Mouse (Mus musculus) spleen, adult 2 months (tissue): ENCODE measurements around the gene Fntb. TPM values are rescaled to one million over a fixed set of nuclear protein-coding genes. Genes with fewer than 3 reads are reported as not detected.

Experiments
- DNase-seq, 2 experiments: peaks; one replicate each; pipeline versions ENCODE4 v3.0.0 to v3.0.0-alpha.2; 2012 to 2021; ENCODE audit warnings: low spot score in 2 of 2, low read depth in 1 of 2
- H3K27ac ChIP-seq: fragments of 200-500 bp; 2 replicates; pipeline ENCODE4 v1.5.1; 2012; ENCODE audit warnings: low read length, inconsistent platforms; ENCODE audit not compliant: insufficient read depth
- H3K27me3 ChIP-seq: fragments of 200-500 bp; 2 replicates; pipeline ENCODE4 v1.6.1; 2012; ENCODE audit warnings: mild to moderate bottlenecking, moderate library complexity, low read length, inconsistent platforms; ENCODE audit not compliant: control insufficient read depth, insufficient read depth
- H3K36me3 ChIP-seq: fragments of 200-500 bp; 2 replicates; pipeline ENCODE4 v1.6.1; 2012; ENCODE audit warnings: mild to moderate bottlenecking, low read length, inconsistent platforms; ENCODE audit not compliant: control insufficient read depth, insufficient read depth
- H3K4me1 ChIP-seq: fragments of 200-500 bp; 2 replicates; pipeline ENCODE4 v1.6.1; 2011; ENCODE audit warnings: inconsistent platforms; ENCODE audit not compliant: control insufficient read depth, insufficient read depth, insufficient read length
- H3K4me3 ChIP-seq: fragments of 200-500 bp; 2 replicates; pipeline ENCODE4 v1.5.1; 2011; ENCODE audit warnings: mild to moderate bottlenecking, inconsistent platforms; ENCODE audit not compliant: insufficient read depth, insufficient read length; ENCODE audit errors: extremely low read depth
- CTCF ChIP-seq: fragments of 200-500 bp; IDR thresholded peaks from 2 replicates; pipeline ENCODE4 v1.5.1; 2011; ENCODE audit warnings: mild to moderate bottlenecking, inconsistent platforms; ENCODE audit not compliant: insufficient read depth, insufficient read length, insufficient replicate concordance; ENCODE audit errors: extremely low read depth
- POLR2A ChIP-seq: fragments of 200-500 bp; IDR thresholded peaks from 2 replicates; pipeline ENCODE4 v1.6.1; 2011; ENCODE audit warnings: low read depth, low read length, inconsistent platforms
- WGBS: fragments of 180-500 bp; shearing (Covaris S2); methylation state at CpG from one replicate; pipeline ENCODE4 v1.1.7; 2018; 5-methylcytosine and 5-hydroxymethylcytosine counted together
- polyA plus RNA-seq: library from polyadenylated mRNA; depleted of rRNA; stranded (reverse); fragments of >200 nt; gene quantifications from 2 replicates; pipeline ENCODE4 v1.2.3, GENCODE M21; 2012

Gene Fntb
- polyA plus RNA-seq, 1 experiment: 18.7 TPM

GRCm38 (mm10) chr12:76795350-76795749 is 30.0 kb downstream of the Fntb start, which contains the start of gene Gpx2:
TSS of gene Gpx2 (minus strand) at chr12:76795554.
- Histone ChIP-seq H3K27me3 (no peaks in the 10 kb centered on the region), H3K4me1 (no peaks in the 10 kb centered on the region), H3K36me3 (no peaks in the 10 kb centered on the region), H3K4me3 (no peak within 1 kb of the TSS), H3K27ac (no peak within 1 kb of the TSS)
- WGBS: 84% methylated on average over 5 of the region's 5 CpGs
- DNase-seq: no peak
- TF ChIP-seq POLR2A (no peak), CTCF (no peak)

GRCm38 (mm10) chr12:76796938-76797539 is 31.6 kb downstream of the Fntb start:
- H3K4me1 ChIP-seq: no peaks in the 10 kb centered on the region
- no peak for DNase-seq
- TF ChIP-seq POLR2A: no peak
- no peak overlapping the region for H3K4me3 ChIP-seq
- H3K36me3 ChIP-seq: no peaks in the 10 kb centered on the region
- WGBS: 82% methylated on average over 7 of the region's 7 CpGs
- no peak overlapping the region for H3K27ac ChIP-seq
- H3K27me3 ChIP-seq: no peaks in the 10 kb centered on the region

GRCm38 (mm10) chr12:76798008-76798720 is 32.8 kb downstream of the Fntb start:
- Histone ChIP-seq H3K4me1 (no peaks in the 10 kb centered on the region), H3K4me3 (no peak overlapping the region), H3K27me3 (no peaks in the 10 kb centered on the region), H3K27ac (no peak overlapping the region), H3K36me3 (no peaks in the 10 kb centered on the region)
- 83% methylated on average over 5 of the region's 5 CpGs for WGBS
- TF ChIP-seq POLR2A: no peak
- TF ChIP-seq CTCF: no peak
- no peak for DNase-seq

GRCm38 (mm10) chr12:76803028-76803427 is 37.6 kb downstream of the Fntb start:
- TF ChIP-seq CTCF: no peak
- TF ChIP-seq POLR2A: no peak
- 92% methylated on average over 10 of the region's 10 CpGs for WGBS
- Histone ChIP-seq H3K4me1 (no peaks in the 10 kb centered on the region), H3K36me3 (no peaks in the 10 kb centered on the region), H3K27ac (no peak overlapping the region), H3K27me3 (no peaks in the 10 kb centered on the region), H3K4me3 (no peak overlapping the region)
- no peak for DNase-seq

GRCm38 (mm10) chr12:76803700-76804252 is 38.4 kb downstream of the Fntb start:
- no peaks in the 10 kb centered on the region for H3K4me1 ChIP-seq
- TF ChIP-seq CTCF (peak; percentile 37; the same call in 1 of the 2 replicates), POLR2A (no peak)
- H3K27ac ChIP-seq: no peak overlapping the region
- no peak overlapping the region for H3K4me3 ChIP-seq
- peak; percentile 11 to 34 for DNase-seq
- no peaks in the 10 kb centered on the region for H3K27me3 ChIP-seq
- H3K36me3 ChIP-seq: no peaks in the 10 kb centered on the region
- 60% methylated on average over 7 of the region's 7 CpGs for WGBS

- H3K27me3 ChIP-seq: no peaks in the 10 kb centered on the region
- H3K4me3 ChIP-seq: no peak overlapping the region
- H3K4me1 ChIP-seq: no peaks in the 10 kb centered on the region
- no peaks in the 10 kb centered on the region for H3K36me3 ChIP-seq
- no peak for TF ChIP-seq POLR2A
- TF ChIP-seq CTCF: no peak
- 92% methylated on average over 10 of the region's 10 CpGs for WGBS
- no peak for DNase-seq
- H3K27ac ChIP-seq: no peak overlapping the region
Measured at GRCm38 (mm10) chr12:76805056-76805811, 39.8 kb downstream of the Fntb start.
